Mouse (Mus musculus): ENCODE data around the gene Gm5796.
"Not testable (repeated sequence)": the region's sequence is repeated elsewhere in the genome, so short reads cannot be mapped to it uniquely, and the experiment has no call there.

Gm5796 gene

DNA sequence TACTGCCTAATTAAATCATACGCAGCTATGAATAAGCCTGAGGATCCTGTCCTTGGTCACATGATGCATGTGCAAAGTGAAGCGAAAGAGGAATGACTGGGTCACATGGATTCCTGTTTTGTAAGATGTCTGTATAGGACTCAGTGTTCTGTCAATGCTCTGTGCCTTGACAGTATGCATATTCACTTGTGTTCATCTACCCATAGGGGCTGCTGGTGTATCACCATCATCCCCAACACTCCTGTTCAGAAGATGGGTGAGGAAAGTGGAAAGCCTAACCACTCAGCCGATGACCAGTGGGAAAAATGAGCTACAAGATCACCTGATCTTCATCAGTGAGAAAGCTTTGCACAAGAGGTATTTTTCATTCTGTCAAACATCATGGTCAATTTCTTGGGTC, at the start of gene Gm5796:
Gene Gm5796 (plus strand): TSS at position 301 of the 400 bp plus-strand sequence.
- DNase-seq, result not testable (repeated sequence)

DNA sequence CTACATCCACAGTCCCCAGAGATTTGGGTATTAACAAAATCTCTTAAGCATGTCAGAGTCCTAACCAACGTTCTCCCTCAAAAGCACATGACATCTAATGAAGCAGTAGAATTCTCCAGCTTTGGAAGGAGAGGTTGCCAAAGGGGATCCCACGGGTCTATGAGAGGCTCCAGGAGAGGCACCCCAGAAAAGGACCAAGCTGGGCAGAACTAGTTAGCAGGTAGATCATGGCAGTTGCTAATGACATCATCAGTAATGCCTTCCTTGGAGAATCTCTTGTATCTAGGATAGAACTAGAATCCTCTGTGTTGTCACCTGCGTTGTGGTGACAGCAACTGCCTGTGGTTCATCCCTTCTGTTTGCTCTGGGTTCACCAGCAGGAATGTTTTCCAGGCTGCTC, 25.6 kb upstream of the Gm5796 start, which contains the start of gene Gm3099:
Gene Gm3099 (plus strand): TSS at position 301 of the 400 bp plus-strand sequence.
- DNase-seq, result not testable (repeated sequence)

DNA sequence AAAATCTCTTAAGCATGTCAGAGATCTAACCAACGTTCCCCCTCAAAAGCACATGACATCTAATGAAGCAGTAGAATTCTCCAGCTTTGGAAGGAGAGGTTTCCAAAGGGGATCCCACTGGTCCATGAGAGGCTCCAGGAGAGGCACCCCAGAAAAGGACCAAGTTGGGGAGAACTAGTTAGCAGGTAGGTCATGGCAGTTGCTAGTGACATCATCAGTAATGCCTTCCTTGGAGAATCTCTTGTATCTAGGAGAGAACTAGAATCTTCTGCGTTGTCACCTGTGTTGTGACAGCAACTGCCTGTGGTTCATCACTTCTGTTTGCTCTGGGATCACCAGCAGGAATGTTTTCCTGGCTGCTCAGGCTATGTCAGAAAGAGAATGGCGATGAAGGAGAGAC, 60.1 kb downstream of the Gm5796 start, which contains the start of gene Gm3115:
Gene Gm3115 (plus strand): TSS at position 301 of the 400 bp plus-strand sequence.
- DNase-seq, result not testable (repeated sequence)

Measured in liver (tissue).